Mouse (Mus musculus): ENCODE measurements at regions not wholly inside any gene's neighbourhood (a gene's known extent, or its start where the extent isn't known, plus 50 kb on each side); places are given as distances from the start of the nearest gene placed in this dataset.
"Not testable (repeated sequence)": the region's sequence is repeated elsewhere in the genome, so short reads cannot be mapped to it uniquely, and the experiment has no call there.

DNA sequence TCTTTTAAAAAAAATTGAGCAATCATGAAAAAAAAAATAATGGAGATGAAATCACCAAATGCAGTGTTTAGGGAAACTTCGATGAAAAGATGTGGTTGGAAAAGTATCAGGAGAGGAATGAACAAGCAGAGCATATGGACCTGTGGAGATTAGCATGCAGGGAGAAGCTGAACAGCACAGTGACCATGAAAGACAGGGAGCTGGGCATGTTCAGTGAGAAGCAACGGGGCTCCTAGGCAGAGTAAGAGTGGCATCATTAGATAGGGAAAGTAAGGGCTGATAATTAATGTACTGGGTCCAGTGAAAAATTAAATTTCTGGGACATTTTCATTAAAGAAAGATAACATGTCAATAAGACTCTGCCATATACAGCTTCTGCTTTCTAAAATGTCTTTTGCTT lies 1592.5 kb downstream of the Efna5 start:
- Histone ChIP-seq H3K9ac (ENCODE audit: low read length) (no peak overlapping the region), H3K4me2 (ENCODE audit: low read depth, severe bottlenecking) (no peak overlapping the region), H3K4me3 (ENCODE audit: low read depth, low read length) (no peak overlapping the region), H3K9me3 (ENCODE audit: control insufficient read depth, low read length) (no peaks in the 10 kb centered on the region), H3K4me1 (ENCODE audit: control insufficient read depth, insufficient read depth, low read length) (no peaks in the 10 kb centered on the region), H3K36me3 (ENCODE audit: control insufficient read depth, insufficient read depth, low read length) (no peaks in the 10 kb centered on the region), H3K27me3 (ENCODE audit: control insufficient read depth, insufficient read depth, low read length) (no peaks in the 10 kb centered on the region), H3K27ac (replicated peaks; ENCODE audit: low read depth, low read length) (no peak overlapping the region)
- DNase-seq (ENCODE audit: low spot score) (no peak), ATAC-seq (ENCODE audit: insufficient number of reproducible peaks, low FRiP score, low TSS enrichment, low read depth) (no peak)
- 85% methylated on average over 2 of the region's 2 CpGs for whole genome bisulfite sequencing

DNA sequence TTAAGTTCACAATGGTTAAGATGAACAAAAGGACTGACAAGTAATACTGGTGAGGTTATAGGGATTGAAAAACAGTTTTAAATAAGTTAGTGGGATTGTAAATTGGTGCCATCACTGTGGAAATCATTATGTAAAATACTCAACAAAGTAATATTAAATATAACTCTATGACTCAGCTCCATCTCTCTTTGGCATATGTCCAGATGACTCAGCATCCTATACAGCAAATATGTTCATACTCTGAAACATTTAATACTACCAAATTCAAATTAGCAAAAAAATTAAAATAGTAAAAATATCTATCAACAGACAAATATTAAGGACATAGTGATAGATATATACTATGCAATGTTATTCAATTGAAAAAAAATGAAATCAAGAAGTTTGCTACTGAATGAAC lies 1607.5 kb downstream of the Efna5 start:
- no peaks in the 10 kb centered on the region for H3K4me1 ChIP-seq (ENCODE audit: control insufficient read depth, insufficient read depth, low read length)
- DNase-seq (ENCODE audit: low spot score) = no peak

DNA sequence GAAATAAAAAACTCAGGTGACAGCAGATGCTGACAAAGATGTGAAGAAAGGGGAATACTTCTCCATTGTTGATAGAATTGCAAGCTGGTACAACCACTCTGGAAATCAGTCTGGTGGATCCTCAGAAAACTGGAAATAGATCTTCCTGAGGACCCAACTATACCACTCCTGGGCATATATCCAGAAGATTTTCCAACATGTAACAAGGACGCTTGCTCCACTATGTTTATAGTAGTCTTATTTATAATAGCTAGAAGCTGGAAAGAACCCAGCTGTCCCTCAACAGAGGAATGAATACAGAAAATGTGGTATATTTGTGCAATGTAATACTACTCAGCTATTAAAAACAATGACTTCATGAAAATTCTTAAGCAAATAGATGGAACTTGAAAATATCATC lies 1624.6 kb downstream of the Efna5 start:
- H3K4me1 ChIP-seq (ENCODE audit: control insufficient read depth, insufficient read depth, low read length); H3K4me3 ChIP-seq (ENCODE audit: low read depth, low read length); H3K27ac ChIP-seq (replicated peaks; ENCODE audit: low read depth, low read length); H3K27me3 ChIP-seq (ENCODE audit: control insufficient read depth, insufficient read depth, low read length); H3K4me2 ChIP-seq (ENCODE audit: low read depth, severe bottlenecking); DNase-seq (ENCODE audit: low spot score); H3K9me3 ChIP-seq (ENCODE audit: control insufficient read depth, low read length); H3K36me3 ChIP-seq (ENCODE audit: control insufficient read depth, insufficient read depth, low read length); ATAC-seq (ENCODE audit: insufficient number of reproducible peaks, low FRiP score, low TSS enrichment, low read depth); H3K9ac ChIP-seq (ENCODE audit: low read length): not testable (repeated sequence)
- WGBS = 88% methylated on average over 1 of the region's 1 CpGs

More for the DNA sequence above, 1607.5 kb downstream of the Efna5 start:
- H3K9me3 ChIP-seq (ENCODE audit: control insufficient read depth, low read length) = no peaks in the 10 kb centered on the region
- H3K27me3 ChIP-seq (ENCODE audit: control insufficient read depth, insufficient read depth, low read length) = no peaks in the 10 kb centered on the region
- H3K27ac ChIP-seq (replicated peaks; ENCODE audit: low read depth, low read length) = no peak overlapping the region
- ATAC-seq (ENCODE audit: insufficient number of reproducible peaks, low FRiP score, low TSS enrichment, low read depth) = no peak
- H3K4me2 ChIP-seq (ENCODE audit: low read depth, severe bottlenecking) = no peak overlapping the region
- H3K36me3 ChIP-seq (ENCODE audit: control insufficient read depth, insufficient read depth, low read length) = no peaks in the 10 kb centered on the region
- no peak overlapping the region for H3K4me3 ChIP-seq (ENCODE audit: low read depth, low read length)
- no peak overlapping the region for H3K9ac ChIP-seq (ENCODE audit: low read length)

DNA sequence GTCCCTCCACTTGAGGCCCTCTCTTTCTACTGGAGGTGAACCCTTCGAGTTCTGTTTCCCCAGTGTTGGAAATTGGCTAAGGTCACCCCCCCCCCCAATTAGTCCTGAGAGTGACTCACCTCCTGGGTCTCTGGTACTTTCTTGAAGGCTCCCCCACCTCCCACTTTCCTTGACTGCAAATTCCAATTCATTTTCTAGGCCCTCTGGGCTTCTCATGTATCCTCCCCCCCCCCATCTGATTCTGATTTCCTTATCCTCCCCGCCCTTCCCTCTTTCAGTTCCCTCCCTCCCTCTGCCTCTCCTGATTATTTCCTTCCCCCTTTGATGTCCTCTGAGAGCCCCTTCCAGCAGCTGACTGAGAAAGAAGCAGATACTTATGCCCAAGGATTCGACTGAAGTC lies 1632.7 kb downstream of the Efna5 start:
- Histone ChIP-seq H3K4me2 (ENCODE audit: low read depth, severe bottlenecking) (no peak overlapping the region), H3K4me3 (ENCODE audit: low read depth, low read length) (no peak overlapping the region), H3K9ac (ENCODE audit: low read length) (no peak overlapping the region), H3K9me3 (ENCODE audit: control insufficient read depth, low read length) (no peaks in the 10 kb centered on the region), H3K27ac (replicated peaks; ENCODE audit: low read depth, low read length) (no peak overlapping the region), H3K27me3 (ENCODE audit: control insufficient read depth, insufficient read depth, low read length) (no peaks in the 10 kb centered on the region), H3K4me1 (ENCODE audit: control insufficient read depth, insufficient read depth, low read length) (no peaks in the 10 kb centered on the region), H3K36me3 (ENCODE audit: control insufficient read depth, insufficient read depth, low read length) (no peaks in the 10 kb centered on the region)
- WGBS = 41% methylated on average over 3 of the region's 3 CpGs
- DNase-seq (ENCODE audit: low spot score) (no peak), ATAC-seq (ENCODE audit: insufficient number of reproducible peaks, low FRiP score, low TSS enrichment, low read depth) (no peak)

GRCm38 (mm10) chr17:61217198-61217722 lies 1663.9 kb downstream of the Efna5 start:
- no peaks in the 10 kb centered on the region for H3K4me1 ChIP-seq (ENCODE audit: control insufficient read depth, insufficient read depth, low read length)
- no peak overlapping the region for H3K27ac ChIP-seq (replicated peaks; ENCODE audit: low read depth, low read length)
- H3K9ac ChIP-seq (ENCODE audit: low read length) = no peak overlapping the region
- no peak overlapping the region for H3K4me3 ChIP-seq (ENCODE audit: low read depth, low read length)
- H3K36me3 ChIP-seq (ENCODE audit: control insufficient read depth, insufficient read depth, low read length) = no peaks in the 10 kb centered on the region
- no peak for ATAC-seq (ENCODE audit: insufficient number of reproducible peaks, low FRiP score, low TSS enrichment, low read depth)
- WGBS = 74% methylated on average over 7 of the region's 7 CpGs
- no peak for DNase-seq (ENCODE audit: low spot score)
- H3K27me3 ChIP-seq (ENCODE audit: control insufficient read depth, insufficient read depth, low read length) = no peaks in the 10 kb centered on the region
- no peaks in the 10 kb centered on the region for H3K9me3 ChIP-seq (ENCODE audit: control insufficient read depth, low read length)
- no peak overlapping the region for H3K4me2 ChIP-seq (ENCODE audit: low read depth, severe bottlenecking)

- no peak for DNase-seq (ENCODE audit: low spot score)
- no peaks in the 10 kb centered on the region for H3K4me1 ChIP-seq (ENCODE audit: control insufficient read depth, insufficient read depth, low read length)
- no peak overlapping the region for H3K4me2 ChIP-seq (ENCODE audit: low read depth, severe bottlenecking)
- H3K9me3 ChIP-seq (ENCODE audit: control insufficient read depth, low read length) = no peaks in the 10 kb centered on the region
- ATAC-seq (ENCODE audit: insufficient number of reproducible peaks, low FRiP score, low TSS enrichment, low read depth) = no peak
- WGBS = 89% methylated on average over 3 of the region's 3 CpGs
- H3K36me3 ChIP-seq (ENCODE audit: control insufficient read depth, insufficient read depth, low read length) = no peaks in the 10 kb centered on the region
- H3K27me3 ChIP-seq (ENCODE audit: control insufficient read depth, insufficient read depth, low read length) = no peaks in the 10 kb centered on the region
- H3K4me3 ChIP-seq (ENCODE audit: low read depth, low read length) = no peak overlapping the region
- H3K9ac ChIP-seq (ENCODE audit: low read length) = no peak overlapping the region
- H3K27ac ChIP-seq (replicated peaks; ENCODE audit: low read depth, low read length) = no peak overlapping the region
Observed at GRCm38 (mm10) chr17:61204316-61204715, 1676.8 kb downstream of the Efna5 start.

GRCm38 (mm10) chr17:61187880-61188279 lies 1693.2 kb downstream of the Efna5 start:
- not testable (repeated sequence) for ATAC-seq (ENCODE audit: insufficient number of reproducible peaks, low FRiP score, low TSS enrichment, low read depth); H3K36me3 ChIP-seq (ENCODE audit: control insufficient read depth, insufficient read depth, low read length); H3K27me3 ChIP-seq (ENCODE audit: control insufficient read depth, insufficient read depth, low read length); H3K27ac ChIP-seq (replicated peaks; ENCODE audit: low read depth, low read length); H3K9me3 ChIP-seq (ENCODE audit: control insufficient read depth, low read length); H3K4me1 ChIP-seq (ENCODE audit: control insufficient read depth, insufficient read depth, low read length); H3K4me3 ChIP-seq (ENCODE audit: low read depth, low read length); H3K4me2 ChIP-seq (ENCODE audit: low read depth, severe bottlenecking); H3K9ac ChIP-seq (ENCODE audit: low read length); DNase-seq (ENCODE audit: low spot score)
- 85% methylated on average over 3 of the region's 3 CpGs for WGBS

DNA sequence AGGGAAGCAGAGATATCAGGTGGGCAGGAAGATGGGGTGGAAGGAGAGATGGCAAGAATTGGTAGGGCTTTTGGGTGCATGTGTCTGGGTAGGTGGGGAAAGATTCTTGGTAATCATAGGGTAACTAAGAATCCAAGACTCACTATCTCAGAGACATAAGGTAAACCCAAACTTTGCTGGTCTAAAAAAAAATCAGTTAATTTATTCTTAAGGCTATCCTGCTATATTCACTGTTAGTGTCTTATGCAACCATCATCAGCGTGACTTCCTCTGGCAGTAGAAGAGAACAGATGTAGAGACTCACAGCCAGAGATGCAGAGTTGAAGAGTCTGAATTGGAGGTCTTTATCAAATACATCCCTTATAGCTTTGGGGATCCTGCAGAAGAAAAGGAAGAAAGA lies 1704.5 kb downstream of the Efna5 start:
- Histone ChIP-seq H3K27ac (replicated peaks; ENCODE audit: low read depth, low read length) (no peak overlapping the region), H3K9ac (ENCODE audit: low read length) (no peak overlapping the region), H3K4me2 (ENCODE audit: low read depth, severe bottlenecking) (no peak overlapping the region), H3K4me1 (ENCODE audit: control insufficient read depth, insufficient read depth, low read length) (no peaks in the 10 kb centered on the region), H3K27me3 (ENCODE audit: control insufficient read depth, insufficient read depth, low read length) (no peaks in the 10 kb centered on the region), H3K4me3 (ENCODE audit: low read depth, low read length) (no peak overlapping the region), H3K9me3 (ENCODE audit: control insufficient read depth, low read length) (no peaks in the 10 kb centered on the region), H3K36me3 (ENCODE audit: control insufficient read depth, insufficient read depth, low read length) (no peaks in the 10 kb centered on the region)
- DNase-seq (ENCODE audit: low spot score) (no peak), ATAC-seq (ENCODE audit: insufficient number of reproducible peaks, low FRiP score, low TSS enrichment, low read depth) (no peak)
- WGBS = 71% methylated on average over 1 of the region's 1 CpGs

DNA sequence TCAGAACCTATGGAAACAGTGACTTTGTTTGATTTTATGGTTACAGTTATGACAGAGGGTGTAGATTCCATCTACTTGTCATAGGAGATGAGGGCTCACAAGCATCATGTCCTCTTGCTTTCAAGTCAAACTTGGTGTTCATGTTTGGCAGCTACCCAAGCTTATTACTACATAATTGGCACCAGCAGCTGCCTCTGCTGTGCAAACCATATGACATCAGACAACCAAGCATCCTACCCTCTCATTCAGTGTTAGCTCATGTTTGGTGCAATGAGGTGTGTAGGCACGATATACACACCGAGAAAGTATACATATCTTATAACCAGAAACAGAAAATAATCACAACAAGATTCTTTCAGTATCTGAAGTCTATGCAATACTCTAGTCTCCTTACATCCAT lies 1721.7 kb downstream of the Efna5 start:
- Histone ChIP-seq H3K27ac (replicated peaks; ENCODE audit: low read depth, low read length) (no peak overlapping the region), H3K4me3 (ENCODE audit: low read depth, low read length) (no peak overlapping the region), H3K4me1 (ENCODE audit: control insufficient read depth, insufficient read depth, low read length) (no peaks in the 10 kb centered on the region), H3K9ac (ENCODE audit: low read length) (no peak overlapping the region), H3K27me3 (ENCODE audit: control insufficient read depth, insufficient read depth, low read length) (no peaks in the 10 kb centered on the region), H3K36me3 (ENCODE audit: control insufficient read depth, insufficient read depth, low read length) (no peaks in the 10 kb centered on the region), H3K9me3 (ENCODE audit: control insufficient read depth, low read length) (no peaks in the 10 kb centered on the region), H3K4me2 (ENCODE audit: low read depth, severe bottlenecking) (no peak overlapping the region)
- WGBS = 95% methylated on average over 2 of the region's 2 CpGs
- DNase-seq (ENCODE audit: low spot score) (no peak), ATAC-seq (ENCODE audit: insufficient number of reproducible peaks, low FRiP score, low TSS enrichment, low read depth) (no peak)
